In the genomic region with DNA sequence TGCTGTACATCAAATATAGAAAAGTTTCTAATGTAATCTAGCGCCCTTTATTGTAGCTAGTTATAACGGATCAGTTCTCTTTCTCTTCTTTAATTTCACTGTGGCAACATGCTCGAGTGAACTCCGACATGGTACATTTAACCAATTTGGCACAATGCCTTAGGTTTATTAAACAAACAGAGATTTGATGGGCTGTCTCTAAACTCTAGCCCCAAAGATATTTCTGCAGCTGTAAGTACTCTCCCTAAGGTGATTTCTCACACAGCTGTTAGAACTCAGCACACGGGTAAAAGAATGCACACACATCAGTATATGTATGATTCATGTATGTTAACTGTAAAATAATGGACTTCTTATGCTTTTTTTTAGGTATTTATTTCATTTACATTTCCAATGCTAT, we compare ENCODE assay signal across 26 mouse cellular contexts.
DNase-seq lines count a peak whose midpoint lies in the region; ATAC-seq and TF ChIP-seq lines count a peak whose summit lies in the region.
"Had no signal": no experiment of that assay in that cellular context is flagged by ENCODE, and none has a peak within 500 bp of the region (broad histone marks: within the 10 kb centered on the region; RNA-seq: fewer than 3 reads in every experiment).

No protein-coding gene starts in this region.

- no peak for TF ChIP-seq CTCF in kidney, postnatal 0 days (IDR thresholded peaks at IDR 0.05; ENCODE audit: low read depth)
- no peak for TF ChIP-seq CTCF in midbrain, postnatal 0 days (IDR thresholded peaks at IDR 0.05)
- TF ChIP-seq CTCF in brain, embryonic 14.5 days (IDR thresholded peaks at IDR 0.05; ENCODE audit: borderline replicate concordance, extremely low read depth, insufficient read depth, insufficient read length), result no peak

- ATAC-seq in hindbrain, embryonic 14.5 days (ENCODE audit: low FRiP score), result no peak
- ATAC-seq in hindbrain, embryonic 13.5 days (ENCODE audit: low FRiP score), result no peak
- no peak for ATAC-seq in kidney, postnatal 0 days (replicated peaks; ENCODE audit: low FRiP score, low read depth)
- no peak for ATAC-seq in midbrain, postnatal 0 days (ENCODE audit: low FRiP score)
- ATAC-seq in midbrain, embryonic 14.5 days (ENCODE audit: low FRiP score, low TSS enrichment), result no peak
- ATAC-seq: activated CD4-positive, CD25-positive, alpha-beta regulatory T cell, adult 4 months; CD4-positive, CD25-positive, alpha-beta regulatory T cell, adult 4 months; forebrain, embryonic 13.5 days; liver, embryonic 12.5 days; liver, postnatal 0 days; midbrain, embryonic 15.5 days had no signal

- H3K27me3 ChIP-seq in hindbrain, embryonic 14.5 days (ENCODE audit: control insufficient read depth, insufficient read depth, low read length), result no peaks in the 10 kb centered on the region
- no peaks in the 10 kb centered on the region for H3K27me3 ChIP-seq in hindbrain, embryonic 13.5 days
- no peaks in the 10 kb centered on the region for H3K27me3 ChIP-seq in kidney, postnatal 0 days (ENCODE audit: insufficient read depth, low read length)
- H3K27me3 ChIP-seq in midbrain, postnatal 0 days (ENCODE audit: insufficient read depth, low read length), result no peaks in the 10 kb centered on the region
- no peaks in the 10 kb centered on the region for H3K27me3 ChIP-seq in midbrain, embryonic 14.5 days (ENCODE audit: control insufficient read depth, insufficient read depth, low read length)
- H3K27me3 ChIP-seq: forebrain, embryonic 13.5 days; limb, embryonic 13.5 days; liver, embryonic 12.5 days; midbrain, embryonic 15.5 days had no signal

- 60% methylated on average over 5 of the region's 5 CpGs for WGBS in hindbrain, embryonic 14.5 days
- 61% methylated on average over 5 of the region's 5 CpGs for WGBS in hindbrain, embryonic 13.5 days
- WGBS in kidney, postnatal 0 days, result 32% methylated on average over 5 of the region's 5 CpGs
- WGBS in midbrain, postnatal 0 days, result 72% methylated on average over 5 of the region's 5 CpGs
- 80% methylated on average over 5 of the region's 5 CpGs for WGBS in midbrain, embryonic 14.5 days

- no peaks in the 10 kb centered on the region for H3K9me3 ChIP-seq in hindbrain, embryonic 14.5 days (ENCODE audit: control insufficient read depth, low read length)
- H3K9me3 ChIP-seq in hindbrain, embryonic 13.5 days, result no peaks in the 10 kb centered on the region
- H3K9me3 ChIP-seq in kidney, postnatal 0 days (replicated peaks; ENCODE audit: low read length), result no peaks in the 10 kb centered on the region
- no peaks in the 10 kb centered on the region for H3K9me3 ChIP-seq in midbrain, postnatal 0 days (ENCODE audit: low read length)
- no peaks in the 10 kb centered on the region for H3K9me3 ChIP-seq in midbrain, embryonic 14.5 days (ENCODE audit: control insufficient read depth, low read length)
- H3K9me3 ChIP-seq: forebrain, embryonic 13.5 days; limb, embryonic 13.5 days; liver, embryonic 12.5 days; midbrain, embryonic 15.5 days had no signal

- no peaks in the 10 kb centered on the region for H3K4me1 ChIP-seq in hindbrain, embryonic 14.5 days (replicated peaks; ENCODE audit: control insufficient read depth, insufficient read depth, low read length)
- H3K4me1 ChIP-seq in hindbrain, embryonic 13.5 days (replicated peaks), result no peaks in the 10 kb centered on the region
- no peaks in the 10 kb centered on the region for H3K4me1 ChIP-seq in kidney, postnatal 0 days (replicated peaks; ENCODE audit: insufficient read depth, low read length)
- H3K4me1 ChIP-seq in midbrain, postnatal 0 days (ENCODE audit: insufficient read depth, low read length), result 0 out of 2 replicates have a peak, but pooled peaks cover 3% of the 10 kb centered on the region
- H3K4me1 ChIP-seq in midbrain, embryonic 14.5 days (ENCODE audit: control insufficient read depth, insufficient read depth, low read length), result no peaks in the 10 kb centered on the region
- H3K4me1 ChIP-seq: forebrain, embryonic 13.5 days; limb, embryonic 13.5 days; liver, embryonic 12.5 days; midbrain, embryonic 15.5 days had no signal

- peak; percentile 36 for DNase-seq in hindbrain, embryonic 14.5 days (ENCODE audit: low spot score)
- DNase-seq in kidney, postnatal 0 days (ENCODE audit: low spot score), result peak; percentile 27
- no peak for DNase-seq in kidney, adult 11 months
- DNase-seq in midbrain, postnatal 0 days (ENCODE audit: low spot score), result peak; percentile 47
- no peak for DNase-seq in midbrain, embryonic 14.5 days
- peak; percentile 13 for DNase-seq in brain, embryonic 14.5 days (ENCODE audit: low read depth)
- DNase-seq: adrenal gland, adult 8-10 months; cerebellum, adult 11 months; cerebellum, postnatal 14 days; gastrocnemius, postnatal 14 days; heart, postnatal 14 days; kidney, adult 2 months; kidney, postnatal 36 days; liver, postnatal 0 days; right cerebral cortex, postnatal 4 days; thymus, adult 2 months; thymus, postnatal 36 days had no signal

- H3K9ac ChIP-seq in hindbrain, embryonic 14.5 days, result no peak overlapping the region
- H3K9ac ChIP-seq in hindbrain, embryonic 13.5 days, result no peak overlapping the region
- H3K9ac ChIP-seq in kidney, postnatal 0 days (ENCODE audit: low read depth, low read length), result no peak overlapping the region
- no peak overlapping the region for H3K9ac ChIP-seq in midbrain, postnatal 0 days (replicated peaks; ENCODE audit: low read length, poor library complexity, severe bottlenecking)
- H3K9ac ChIP-seq in midbrain, embryonic 14.5 days (replicated peaks; ENCODE audit: low read length), result no peak overlapping the region
- H3K9ac ChIP-seq: forebrain, embryonic 13.5 days; limb, embryonic 13.5 days; liver, embryonic 12.5 days; liver, postnatal 0 days; midbrain, embryonic 15.5 days had no signal

- no peak overlapping the region for H3K4me2 ChIP-seq in hindbrain, embryonic 14.5 days (replicated peaks)
- H3K4me2 ChIP-seq in hindbrain, embryonic 13.5 days, result no peak overlapping the region
- no peak overlapping the region for H3K4me2 ChIP-seq in kidney, postnatal 0 days (ENCODE audit: low read length)
- no peak overlapping the region for H3K4me2 ChIP-seq in midbrain, postnatal 0 days (ENCODE audit: low read depth, low read length, poor library complexity, severe bottlenecking)
- no peak overlapping the region for H3K4me2 ChIP-seq in midbrain, embryonic 14.5 days (ENCODE audit: low read length)
- H3K4me2 ChIP-seq: forebrain, embryonic 13.5 days; limb, embryonic 13.5 days; liver, embryonic 12.5 days; midbrain, embryonic 15.5 days had no signal

- no peak for TF ChIP-seq POLR2A in brain, embryonic 14.5 days (IDR thresholded peaks at IDR 0.05; ENCODE audit: borderline replicate concordance, extremely low read depth, insufficient read depth, insufficient read length, poor library complexity, severe bottlenecking)

- H3K27ac ChIP-seq in hindbrain, embryonic 14.5 days, result no peak overlapping the region
- H3K27ac ChIP-seq in hindbrain, embryonic 13.5 days, result no peak overlapping the region
- H3K27ac ChIP-seq in kidney, postnatal 0 days, result no peak overlapping the region
- no peak overlapping the region for H3K27ac ChIP-seq in midbrain, postnatal 0 days (ENCODE audit: low read depth, low read length)
- no peak overlapping the region for H3K27ac ChIP-seq in midbrain, embryonic 14.5 days (replicated peaks; ENCODE audit: low read depth, low read length)
- H3K27ac ChIP-seq: forebrain, embryonic 13.5 days; layer of hippocampus, adult 2 months; left cerebral cortex, adult 2 months; limb, embryonic 13.5 days; liver, embryonic 12.5 days; midbrain, embryonic 15.5 days had no signal

- H3K36me3 ChIP-seq in hindbrain, embryonic 14.5 days (replicated peaks; ENCODE audit: control insufficient read depth, insufficient read depth), result no peaks in the 10 kb centered on the region
- H3K36me3 ChIP-seq in hindbrain, embryonic 13.5 days, result no peaks in the 10 kb centered on the region
- H3K36me3 ChIP-seq in kidney, postnatal 0 days (ENCODE audit: insufficient read depth, low read length), result no peaks in the 10 kb centered on the region
- H3K36me3 ChIP-seq in midbrain, postnatal 0 days (ENCODE audit: insufficient read depth, low read length), result 0 out of 2 replicates have a peak, but pooled peaks cover 2% of the 10 kb centered on the region
- H3K36me3 ChIP-seq in midbrain, embryonic 14.5 days (ENCODE audit: control insufficient read depth, insufficient read depth, low read length), result no peaks in the 10 kb centered on the region
- H3K36me3 ChIP-seq: limb, embryonic 13.5 days; liver, embryonic 12.5 days; midbrain, embryonic 15.5 days had no signal

- H3K4me3 ChIP-seq in hindbrain, embryonic 14.5 days (replicated peaks; ENCODE audit: low read length), result no peak overlapping the region
- no peak overlapping the region for H3K4me3 ChIP-seq in hindbrain, embryonic 13.5 days
- H3K4me3 ChIP-seq in kidney, postnatal 0 days (replicated peaks; ENCODE audit: low read depth, low read length), result no peak overlapping the region
- H3K4me3 ChIP-seq in midbrain, postnatal 0 days (ENCODE audit: low read depth, low read length), result no peak overlapping the region
- no peak overlapping the region for H3K4me3 ChIP-seq in midbrain, embryonic 14.5 days (replicated peaks; ENCODE audit: low read depth, low read length)
- H3K4me3 ChIP-seq: forebrain, embryonic 13.5 days; layer of hippocampus, adult 2 months; left cerebral cortex, adult 2 months; limb, embryonic 13.5 days; liver, embryonic 12.5 days; midbrain, embryonic 15.5 days had no signal

Comparison
In these comparisons a context has a peak if more than half of its experiments do, and no peak if none do; other contexts are left out.
1. DNase-seq: peak in hindbrain, embryonic 14.5 days (single experiment), kidney, postnatal 0 days (single experiment), midbrain, postnatal 0 days (single experiment) and brain, embryonic 14.5 days (single experiment); none in kidney, adult 11 months (single experiment) and midbrain, embryonic 14.5 days (single experiment).